Mouse (Mus musculus) forebrain, embryonic 15.5 days (tissue): ENCODE measurements around the gene Nit1. TPM values are rescaled to one million over a fixed set of nuclear protein-coding genes. Genes with fewer than 3 reads are reported as not detected.

Experiments used
- polyA plus RNA-seq: library from polyadenylated mRNA; unstranded; fragments of >200 nt; fragmentation: Nextera tagmentation; extraction: Ambion mirVana; gene quantifications from 2 replicates; pipeline ENCODE4 v1.2.1, GENCODE M21; 2015

The Nit1 gene
- polyA plus RNA-seq, 1 experiment from 2014 or later = 62.0 TPM

Other genes starting within 250 kb of the Nit1 start
- 4.0 and 10.3 TPM in 2 replicates for gene Cfap126, start 231.7 kb downstream of the Nit1 start, polyA plus RNA-seq
- 211 and 213 TPM in 2 replicates for gene Sdhc, start 195.0 kb downstream of the Nit1 start, polyA plus RNA-seq
- gene Mpz, start 194.9 kb downstream of the Nit1 start, polyA plus RNA-seq = 0.23 TPM in 1 of 2 replicates, not detected in the other
- 7.1 and 9.8 TPM in 2 replicates for gene Pcp4l1, start 149.4 kb downstream of the Nit1 start, polyA plus RNA-seq
- 0.22 and 0.38 TPM in 2 replicates for gene Nr1i3, start 131.7 kb downstream of the Nit1 start, polyA plus RNA-seq
- gene Tomm40l, start 123.1 kb downstream of the Nit1 start, polyA plus RNA-seq = 42.0 and 46.6 TPM in 2 replicates
- 1.8 and 4.2 TPM in 2 replicates for gene Apoa2, start 120.6 kb downstream of the Nit1 start, polyA plus RNA-seq
- gene Fcer1g, start 111.3 kb downstream of the Nit1 start, polyA plus RNA-seq = 19.6 and 22.0 TPM in 2 replicates
- gene Adamts4, start 95.2 kb downstream of the Nit1 start, polyA plus RNA-seq = 8.1 and 8.3 TPM in 2 replicates
- 215 and 221 TPM in 2 replicates for gene Ndufs2, start 94.3 kb downstream of the Nit1 start, polyA plus RNA-seq
- 107 and 111 TPM in 2 replicates for gene B4galt3, start 75.3 kb downstream of the Nit1 start, polyA plus RNA-seq
- gene Ppox, start 64.5 kb downstream of the Nit1 start, polyA plus RNA-seq = 46.5 and 53.1 TPM in 2 replicates
- gene Usp21, start 57.7 kb downstream of the Nit1 start, polyA plus RNA-seq = 132 and 135 TPM in 2 replicates
- gene Ufc1, start 50.6 kb downstream of the Nit1 start, polyA plus RNA-seq = 105 and 110 TPM in 2 replicates
- gene Dedd, start 16.5 kb downstream of the Nit1 start, polyA plus RNA-seq = 56.6 and 57.3 TPM in 2 replicates
- 146 and 149 TPM in 2 replicates for gene Pfdn2, start within 50 bp of the Nit1 start, polyA plus RNA-seq
- gene Klhdc9, start 15.2 kb upstream of the Nit1 start, polyA plus RNA-seq = 3.8 and 4.0 TPM in 2 replicates
- gene Nectin4, start 24.5 kb upstream of the Nit1 start, polyA plus RNA-seq = 0.49 and 0.74 TPM in 2 replicates
- 0.61 and 0.71 TPM in 2 replicates for gene Arhgap30, start 43.3 kb upstream of the Nit1 start, polyA plus RNA-seq
- 229 and 235 TPM in 2 replicates for gene Usf1, start 65.7 kb upstream of the Nit1 start, polyA plus RNA-seq
- 12.3 and 13.0 TPM in 2 replicates for gene Tstd1, start 73.2 kb upstream of the Nit1 start, polyA plus RNA-seq
- gene F11r, start 91.9 kb upstream of the Nit1 start, polyA plus RNA-seq = 9.6 and 10.1 TPM in 2 replicates
- 31.8 and 32.8 TPM in 2 replicates for gene Alyref2, start 157.8 kb upstream of the Nit1 start, polyA plus RNA-seq
- not detected in 2 replicates for gene Itln1, start 189.6 kb upstream of the Nit1 start, polyA plus RNA-seq
- not detected in 2 replicates for gene Cd244a, start 213.5 kb upstream of the Nit1 start, polyA plus RNA-seq